Mouse (Mus musculus): Measurements from ENCODE around the gene Slc39a9. TPM values are rescaled to one million over a fixed set of nuclear protein-coding genes. Genes with fewer than 3 reads are reported as not detected.

Slc39a9 gene
- 24.9 TPM for polyA plus RNA-seq (2017; shearing (Covaris generic))

DNA sequence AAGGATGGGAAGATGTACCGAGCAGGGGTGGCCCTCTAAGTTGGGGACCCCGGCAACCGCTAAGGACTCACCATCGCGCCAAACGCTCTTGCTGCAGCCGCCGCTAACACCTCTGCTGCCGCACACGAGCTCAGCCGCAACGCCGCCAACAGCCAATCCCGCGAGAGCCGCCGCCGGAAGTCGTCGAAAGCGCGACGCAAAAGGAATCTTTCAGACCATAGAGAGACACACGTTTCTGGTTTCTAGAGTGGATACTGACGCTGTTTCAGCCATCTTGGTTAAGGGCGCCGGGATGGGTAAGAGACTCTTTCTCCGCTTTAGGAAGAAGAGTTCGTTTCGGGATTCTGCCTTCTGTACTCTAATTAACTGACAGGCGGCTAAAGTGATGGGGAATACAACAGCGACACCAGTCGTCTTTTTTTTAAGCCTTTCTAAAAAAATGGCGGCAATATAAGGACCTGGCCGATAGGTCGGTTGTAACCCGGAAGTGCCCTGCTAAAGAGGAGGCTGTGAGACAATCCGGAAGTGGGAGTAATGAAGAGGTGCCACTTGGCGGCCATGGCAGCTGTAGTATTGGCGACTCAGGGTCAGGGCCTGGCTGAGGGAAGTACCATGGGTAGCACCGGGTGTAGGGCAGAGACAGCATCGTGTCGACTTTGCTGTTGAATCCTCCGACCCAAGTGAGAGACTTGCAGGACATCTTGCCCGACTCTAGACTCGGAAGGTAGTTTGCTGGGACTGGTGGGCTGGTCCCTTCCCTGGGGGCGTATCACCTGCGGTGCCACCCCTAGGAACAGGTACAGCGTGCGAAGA lies at the start of gene Slc39a9, which contains the start of gene Erh:
TSS of gene Slc39a9 (plus strand) at position 191 of the 813 bp plus-strand sequence.
TSS of gene Erh (minus strand) at position 649 of the 813 bp plus-strand sequence.

DNA sequence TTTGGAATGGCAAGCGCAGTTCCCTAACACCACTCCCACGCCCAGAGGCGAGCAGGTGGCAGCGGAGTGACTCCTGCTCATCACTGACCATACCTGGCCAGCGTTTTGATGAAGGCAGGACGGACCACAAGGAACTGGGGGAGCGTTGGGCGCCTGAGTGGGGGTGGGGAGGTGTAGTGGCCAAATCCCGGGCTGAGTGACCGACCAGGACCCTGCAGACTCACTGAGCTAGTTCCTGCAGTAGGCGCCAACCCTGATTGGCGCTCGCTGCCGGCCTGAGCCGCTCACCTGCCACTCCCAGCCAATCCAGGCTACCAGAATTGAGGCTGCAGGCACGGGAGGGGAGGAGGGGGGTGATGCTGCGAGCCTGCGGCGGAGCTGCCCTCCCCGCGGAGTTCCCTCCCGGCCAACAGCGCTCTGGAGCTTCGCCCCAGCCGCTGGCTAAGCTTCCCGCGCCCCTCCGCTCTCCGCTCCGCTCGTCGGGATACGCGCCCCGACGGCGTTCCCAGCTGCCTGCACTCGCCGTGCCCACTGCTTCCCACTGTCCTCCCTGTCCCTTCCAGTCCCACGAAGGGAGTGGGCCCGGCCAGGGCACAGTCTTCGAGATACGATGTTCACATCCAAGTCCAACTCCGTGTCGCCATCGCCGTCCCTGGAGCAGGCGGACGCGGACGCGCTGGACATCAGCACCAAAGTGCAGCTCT lies 48.7 kb downstream of the Slc39a9 start, which contains the start of gene Plekhd1:
TSS of gene Plekhd1 (plus strand) at position 323 of the 704 bp plus-strand sequence.

Other genes starting within 250 kb of the Slc39a9 start
- 58.9 TPM for gene Dcaf5, start 207.3 kb upstream of the Slc39a9 start, polyA plus RNA-seq (2017; shearing (Covaris generic))
- 47.0 TPM for gene Exd2, start 180.8 kb upstream of the Slc39a9 start, polyA plus RNA-seq (2017; shearing (Covaris generic))
- gene Galnt16, start 125.6 kb upstream of the Slc39a9 start, polyA plus RNA-seq (2017; shearing (Covaris generic)) = not detected
- gene Erh, start 458 bp downstream of the Slc39a9 start, polyA plus RNA-seq (2017; shearing (Covaris generic)) = 44.6 TPM
- gene Plekhd1, start 48.7 kb downstream of the Slc39a9 start, polyA plus RNA-seq (2017; shearing (Covaris generic)) = not detected
- 0.39 TPM for gene Ccdc177, start 116.8 kb downstream of the Slc39a9 start, polyA plus RNA-seq (2017; shearing (Covaris generic))
- gene Susd6, start 146.6 kb downstream of the Slc39a9 start, polyA plus RNA-seq (2017; shearing (Covaris generic)) = 169 TPM

Data from effector memory CD4-positive, alpha-beta T cell, adult 7 months (primary cell).